Mouse (Mus musculus): ENCODE results near the gene Cxcl3. TPM values are rescaled to one million over a fixed set of nuclear protein-coding genes. Genes with fewer than 3 reads are reported as not detected.

Gene Cxcl3
- total RNA-seq (2014; fragmentation: Nextera tagmentation) (not detected in 2 replicates), total RNA-seq (2017) (0.06 and 0.16 TPM in 2 replicates), polyA plus RNA-seq (2012) (0.25 and 0.54 TPM in 2 replicates)

GRCm38 (mm10) chr5:90785659-90786588 is at the start of gene Cxcl3:
Gene Cxcl3, plus strand, starts transcription at chr5:90786103.
- Histone ChIP-seq H3K4me1 (ENCODE audit: insufficient read depth, low read depth, low read length) (peaks cover 32% of the 10 kb centered on the region), H3K9me3 (replicated peaks) (no peaks in the 10 kb centered on the region), H3K27me3 (ENCODE audit: insufficient read depth, low read length) (no peaks in the 10 kb centered on the region; the same call in 1 of the 2 replicates), H3K36me3 (replicated peaks) (no peaks in the 10 kb centered on the region), H3K4me3 (ENCODE audit: low read depth, low read length) (peak within 1 kb of the TSS; percentile 6; the same call in 1 of the 2 replicates)
- ATAC-seq (ENCODE audit: extremely low read depth, insufficient number of reproducible peaks, low FRiP score, poor library complexity, severe bottlenecking) = peak; percentile 57
- TF ChIP-seq TAL1 (conservative IDR thresholded peaks at IDR 0.05; ENCODE audit: low read depth, low read length) = no peak
- no peak for TF ChIP-seq CTCF (IDR thresholded peaks at IDR 0.05; ENCODE audit: low read depth, low read length)
- no peak for TF ChIP-seq POLR2AphosphoS5 (IDR thresholded peaks at IDR 0.05; ENCODE audit: insufficient replicate concordance, low read depth, low read length)
- no peak for TF ChIP-seq GATA2 (IDR thresholded peaks at IDR 0.05; ENCODE audit: borderline replicate concordance, low read depth, low read length)
- TF ChIP-seq GATA1 (IDR thresholded peaks at IDR 0.05; ENCODE audit: borderline replicate concordance, low read length) = no peak
- peak; percentile 15 for DNase-seq (ENCODE audit: low spot score)

- peak; percentile 99 for ATAC-seq (ENCODE audit: extremely low read depth, insufficient number of reproducible peaks, low FRiP score, poor library complexity, severe bottlenecking)
- peak; percentile 72 for DNase-seq (ENCODE audit: low spot score)
- Histone ChIP-seq H3K9me3 (replicated peaks) (no peaks in the 10 kb centered on the region), H3K36me3 (replicated peaks) (no peaks in the 10 kb centered on the region), H3K4me3 (ENCODE audit: low read depth, low read length) (no peak overlapping the region), H3K27me3 (ENCODE audit: insufficient read depth, low read length) (no peaks in the 10 kb centered on the region), H3K4me1 (ENCODE audit: insufficient read depth, low read depth, low read length) (peaks cover 36% of the 10 kb centered on the region)
- TF ChIP-seq GATA2 (IDR thresholded peaks at IDR 0.05; ENCODE audit: borderline replicate concordance, low read depth, low read length) (no peak), CTCF (IDR thresholded peaks at IDR 0.05; ENCODE audit: low read depth, low read length) (no peak), GATA1 (IDR thresholded peaks at IDR 0.05; ENCODE audit: borderline replicate concordance, low read length) (no peak), TAL1 (conservative IDR thresholded peaks at IDR 0.05; ENCODE audit: low read depth, low read length) (0 out of 2 replicates have a peak, but pooled peaks have one; percentile 13), POLR2AphosphoS5 (IDR thresholded peaks at IDR 0.05; ENCODE audit: insufficient replicate concordance, low read depth, low read length) (no peak)
Measured at GRCm38 (mm10) chr5:90742029-90742428, 43.9 kb upstream of the Cxcl3 start.

DNA sequence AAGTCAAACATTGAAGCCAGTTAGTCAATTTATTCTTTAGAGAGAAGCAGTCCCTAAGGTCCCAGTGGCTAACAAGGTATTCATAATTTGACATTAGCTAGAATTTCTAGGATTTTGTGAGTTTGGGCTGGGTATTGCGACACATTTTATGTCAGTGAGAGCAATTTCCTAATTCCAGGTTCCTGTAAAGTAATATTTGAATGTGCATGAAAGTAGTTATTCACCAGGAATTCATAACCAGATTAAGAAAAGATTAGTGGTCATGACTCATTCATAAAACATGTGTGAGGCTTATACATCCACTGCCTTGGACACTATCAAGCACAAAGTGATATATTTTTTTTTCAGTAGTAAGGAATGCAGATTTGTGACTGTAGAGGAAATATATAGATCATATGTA is 32.0 kb upstream of the Cxcl3 start:
- DNase-seq (ENCODE audit: low spot score) (no peak), ATAC-seq (ENCODE audit: extremely low read depth, insufficient number of reproducible peaks, low FRiP score, poor library complexity, severe bottlenecking) (no peak)
- Histone ChIP-seq H3K27me3 (ENCODE audit: insufficient read depth, low read length) (no peaks in the 10 kb centered on the region), H3K4me3 (ENCODE audit: low read depth, low read length) (no peak overlapping the region), H3K4me1 (ENCODE audit: insufficient read depth, low read depth, low read length) (peaks cover 23% of the 10 kb centered on the region), H3K36me3 (replicated peaks) (no peaks in the 10 kb centered on the region), H3K9me3 (replicated peaks) (no peaks in the 10 kb centered on the region)
- no peak for TF ChIP-seq TAL1 (conservative IDR thresholded peaks at IDR 0.05; ENCODE audit: low read depth, low read length)
- TF ChIP-seq CTCF (IDR thresholded peaks at IDR 0.05; ENCODE audit: low read depth, low read length) = no peak
- TF ChIP-seq GATA1 (IDR thresholded peaks at IDR 0.05; ENCODE audit: borderline replicate concordance, low read length) = no peak
- TF ChIP-seq GATA2 (IDR thresholded peaks at IDR 0.05; ENCODE audit: borderline replicate concordance, low read depth, low read length) = no peak
- no peak for TF ChIP-seq POLR2AphosphoS5 (IDR thresholded peaks at IDR 0.05; ENCODE audit: insufficient replicate concordance, low read depth, low read length)

DNA sequence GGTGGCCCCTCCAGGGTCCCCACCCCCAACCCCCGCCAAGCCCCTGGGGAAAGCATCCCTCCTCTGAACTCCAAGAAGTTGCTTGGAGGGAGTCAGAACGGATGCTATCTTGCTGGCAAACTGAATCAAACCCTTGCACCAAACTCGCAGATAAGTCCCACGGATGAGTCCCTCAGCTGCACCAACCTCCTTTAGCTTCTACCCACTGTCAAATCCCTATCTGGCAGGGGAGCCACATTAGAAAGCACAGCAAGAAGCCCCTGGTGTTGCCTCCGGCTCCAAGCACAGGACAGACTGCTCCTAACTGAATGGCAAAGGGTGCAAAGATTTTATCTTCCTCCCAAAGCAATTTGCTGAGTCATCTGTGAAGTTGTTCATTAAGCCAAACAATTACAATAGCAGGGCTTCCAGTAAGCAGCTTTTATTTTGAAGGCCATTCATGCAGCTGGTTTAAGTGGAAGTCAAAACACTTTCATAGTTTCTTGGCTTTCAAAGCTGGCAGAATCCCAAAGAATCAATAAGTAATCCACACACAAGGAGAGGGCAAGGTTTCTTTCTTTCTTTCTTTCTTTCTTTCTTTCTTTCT is 27.8 kb upstream of the Cxcl3 start:
- DNase-seq (ENCODE audit: low spot score) = peak; percentile 10
- ATAC-seq (ENCODE audit: extremely low read depth, insufficient number of reproducible peaks, low FRiP score, poor library complexity, severe bottlenecking) = peak; percentile 76
- Histone ChIP-seq H3K9me3 (replicated peaks) (no peaks in the 10 kb centered on the region; the same call in 1 of the 2 replicates), H3K4me1 (ENCODE audit: insufficient read depth, low read depth, low read length) (peaks cover 48% of the 10 kb centered on the region), H3K27me3 (ENCODE audit: insufficient read depth, low read length) (no peaks in the 10 kb centered on the region), H3K4me3 (ENCODE audit: low read depth, low read length) (peak overlapping the region; percentile 23; the same call in 1 of the 2 replicates), H3K36me3 (replicated peaks) (no peaks in the 10 kb centered on the region)
- TF ChIP-seq GATA1 (IDR thresholded peaks at IDR 0.05; ENCODE audit: borderline replicate concordance, low read length) = no peak
- TF ChIP-seq TAL1 (conservative IDR thresholded peaks at IDR 0.05; ENCODE audit: low read depth, low read length) = no peak
- TF ChIP-seq GATA2 (IDR thresholded peaks at IDR 0.05; ENCODE audit: borderline replicate concordance, low read depth, low read length) = no peak
- no peak for TF ChIP-seq POLR2AphosphoS5 (IDR thresholded peaks at IDR 0.05; ENCODE audit: insufficient replicate concordance, low read depth, low read length)
- no peak for TF ChIP-seq CTCF (IDR thresholded peaks at IDR 0.05; ENCODE audit: low read depth, low read length)

GRCm38 (mm10) chr5:90759077-90760065 is 26.5 kb upstream of the Cxcl3 start, which contains the start of gene Cxcl5:
Gene Cxcl5, plus strand, starts transcription at chr5:90759360.
- no peaks in the 10 kb centered on the region for H3K36me3 ChIP-seq (replicated peaks)
- ATAC-seq (ENCODE audit: extremely low read depth, insufficient number of reproducible peaks, low FRiP score, poor library complexity, severe bottlenecking) (no peak), DNase-seq (ENCODE audit: low spot score) (no peak)
- H3K4me3 ChIP-seq (ENCODE audit: low read depth, low read length) = peak within 1 kb of the TSS; percentile 41; the same call in 1 of the 2 replicates
- H3K4me1 ChIP-seq (ENCODE audit: insufficient read depth, low read depth, low read length) = peaks cover 53% of the 10 kb centered on the region
- no peaks in the 10 kb centered on the region; the same call in 1 of the 2 replicates for H3K9me3 ChIP-seq (replicated peaks)
- no peaks in the 10 kb centered on the region for H3K27me3 ChIP-seq (ENCODE audit: insufficient read depth, low read length)
- no peak for TF ChIP-seq CTCF (IDR thresholded peaks at IDR 0.05; ENCODE audit: low read depth, low read length)
- TF ChIP-seq POLR2AphosphoS5 (IDR thresholded peaks at IDR 0.05; ENCODE audit: insufficient replicate concordance, low read depth, low read length) = no peak
- no peak for TF ChIP-seq GATA2 (IDR thresholded peaks at IDR 0.05; ENCODE audit: borderline replicate concordance, low read depth, low read length)
- no peak for TF ChIP-seq GATA1 (IDR thresholded peaks at IDR 0.05; ENCODE audit: borderline replicate concordance, low read length)
- no peak for TF ChIP-seq TAL1 (conservative IDR thresholded peaks at IDR 0.05; ENCODE audit: low read depth, low read length)
